Mouse (Mus musculus): ENCODE data around the gene Car2.
A peak's percentile ranks its signal among the peaks of the same experiment; 100 is the strongest.

Gene Car2

GRCm38 (mm10) chr3:14878749-14879223, 7.3 kb upstream of the Car2 start:
- no peak for DNase-seq (ENCODE audit: low spot score)

GRCm38 (mm10) chr3:14879293-14879692, 6.8 kb upstream of the Car2 start:
- DNase-seq (ENCODE audit: low spot score) = no peak

- no peak for DNase-seq (ENCODE audit: low spot score)
Observed at GRCm38 (mm10) chr3:14880277-14880676, 5.8 kb upstream of the Car2 start.

- DNase-seq (ENCODE audit: low spot score) = no peak
Observed at GRCm38 (mm10) chr3:14882005-14882404, 4.1 kb upstream of the Car2 start.

- no peak for DNase-seq (ENCODE audit: low spot score)
Observed at GRCm38 (mm10) chr3:14882756-14883155, 3.3 kb upstream of the Car2 start.

GRCm38 (mm10) chr3:14884826-14885225, 1.2 kb upstream of the Car2 start:
- DNase-seq (ENCODE audit: low spot score) = no peak

- DNase-seq (ENCODE audit: low spot score) = no peak
Observed at GRCm38 (mm10) chr3:14887134-14887666, 1.1 kb downstream of the Car2 start.

GRCm38 (mm10) chr3:14887686-14888295, 1.7 kb downstream of the Car2 start:
- DNase-seq (ENCODE audit: low spot score) = peak; percentile 32

- DNase-seq (ENCODE audit: low spot score) = no peak
Observed at GRCm38 (mm10) chr3:14888549-14888948, 2.5 kb downstream of the Car2 start.

GRCm38 (mm10) chr3:14889085-14889484, 3.0 kb downstream of the Car2 start:
- no peak for DNase-seq (ENCODE audit: low spot score)

- DNase-seq (ENCODE audit: low spot score) = no peak
Observed at GRCm38 (mm10) chr3:14889716-14890409, 3.8 kb downstream of the Car2 start.

- no peak for DNase-seq (ENCODE audit: low spot score)
Observed at GRCm38 (mm10) chr3:14892991-14893390, 6.9 kb downstream of the Car2 start.

- no peak for DNase-seq (ENCODE audit: low spot score)
Observed at GRCm38 (mm10) chr3:14893700-14894099, 7.6 kb downstream of the Car2 start.

GRCm38 (mm10) chr3:14895333-14895732, 9.3 kb downstream of the Car2 start:
- no peak for DNase-seq (ENCODE audit: low spot score)

GRCm38 (mm10) chr3:14897770-14898169, 11.7 kb downstream of the Car2 start:
- no peak for DNase-seq (ENCODE audit: low spot score)

GRCm38 (mm10) chr3:14903380-14903779, 17.3 kb downstream of the Car2 start:
- DNase-seq (ENCODE audit: low spot score) = no peak

GRCm38 (mm10) chr3:14904165-14904564, 18.1 kb downstream of the Car2 start:
- DNase-seq (ENCODE audit: low spot score) = no peak

GRCm38 (mm10) chr3:14907271-14907670, 21.2 kb downstream of the Car2 start:
- DNase-seq (ENCODE audit: low spot score) = no peak

GRCm38 (mm10) chr3:14911992-14912582, 26.0 kb downstream of the Car2 start:
- DNase-seq (ENCODE audit: low spot score) = no peak

- no peak for DNase-seq (ENCODE audit: low spot score)
Observed at GRCm38 (mm10) chr3:14913774-14914173, 27.7 kb downstream of the Car2 start.

GRCm38 (mm10) chr3:14915355-14915754, 29.3 kb downstream of the Car2 start:
- DNase-seq (ENCODE audit: low spot score) = no peak

- no peak for DNase-seq (ENCODE audit: low spot score)
Observed at GRCm38 (mm10) chr3:14917261-14917660, 31.2 kb downstream of the Car2 start.

GRCm38 (mm10) chr3:14944706-14945105, 58.6 kb downstream of the Car2 start:
- no peak for DNase-seq (ENCODE audit: low spot score)
